Mouse (Mus musculus): Measurements from ENCODE around the gene Rasgrp1. TPM values are rescaled to one million over a fixed set of nuclear protein-coding genes. Genes with fewer than 3 reads are reported as not detected.

The Rasgrp1 gene
- polyA plus RNA-seq, 1 experiment from 2014 or later, result 6.9 TPM

DNA sequence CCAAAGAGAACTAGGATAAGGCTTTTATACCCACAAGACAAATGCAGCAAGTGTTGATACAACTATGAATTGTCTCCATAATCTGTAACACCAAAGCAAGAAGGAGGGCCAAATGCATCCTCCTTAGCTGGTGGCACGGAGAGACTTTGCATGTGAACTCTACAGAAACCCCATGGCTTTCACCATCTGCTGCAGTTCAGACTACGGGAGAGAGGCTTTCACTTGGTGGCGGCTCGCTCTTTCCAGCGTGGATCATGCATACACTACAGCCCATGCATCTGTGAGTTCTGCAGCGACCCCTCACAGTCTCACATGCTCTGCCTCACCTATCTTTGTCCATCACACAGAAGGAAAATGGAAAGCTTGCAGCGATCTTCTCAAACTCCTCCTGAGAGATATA is 54.5 kb downstream of the Rasgrp1 start:
- no peak overlapping the region for H3K9ac ChIP-seq
- ATAC-seq (ENCODE audit: low FRiP score), result no peak
- no peaks in the 10 kb centered on the region for H3K9me3 ChIP-seq
- no peaks in the 10 kb centered on the region for H3K36me3 ChIP-seq (replicated peaks)
- no peak overlapping the region for H3K27ac ChIP-seq
- H3K4me2 ChIP-seq, result no peak overlapping the region
- 88% methylated on average over 7 of the region's 7 CpGs for WGBS
- H3K27me3 ChIP-seq, result no peaks in the 10 kb centered on the region
- no peak overlapping the region for H3K4me3 ChIP-seq (replicated peaks)
- H3K4me1 ChIP-seq, result no peaks in the 10 kb centered on the region

DNA sequence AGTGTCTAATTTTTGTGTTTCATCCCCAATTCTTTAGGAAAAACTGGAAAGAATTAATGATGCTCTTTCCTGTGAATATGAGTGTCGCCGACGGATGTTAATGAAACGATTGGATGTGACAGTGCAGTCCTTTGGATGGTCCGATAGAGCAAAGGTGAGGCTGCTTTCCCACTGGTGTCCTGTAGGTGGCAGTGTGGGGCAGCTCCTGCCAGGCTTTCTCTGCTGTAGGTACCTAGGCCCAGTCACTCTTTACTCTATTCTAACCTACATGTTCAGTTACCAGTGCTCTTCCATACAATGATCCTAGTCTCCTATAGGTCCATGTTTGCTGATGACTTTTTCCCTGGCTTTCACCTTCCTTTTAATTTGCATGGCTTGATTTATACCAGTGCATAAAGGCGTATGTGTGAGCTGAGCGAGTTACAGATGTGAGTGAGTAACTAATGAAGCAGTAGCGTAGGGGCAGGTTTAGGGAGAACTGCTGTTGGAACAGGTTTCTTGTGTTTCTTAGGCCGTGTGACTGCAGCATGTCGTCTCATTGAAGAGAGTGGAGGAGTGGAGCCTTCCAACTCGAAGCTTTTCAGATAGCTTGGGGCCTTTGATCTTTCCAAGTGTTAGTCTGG is 78.9 kb downstream of the Rasgrp1 start:
- WGBS, result 74% methylated on average over 11 of the region's 11 CpGs
- no peaks in the 10 kb centered on the region for H3K9me3 ChIP-seq
- no peaks in the 10 kb centered on the region for H3K4me1 ChIP-seq
- no peak overlapping the region for H3K4me3 ChIP-seq (replicated peaks)
- no peaks in the 10 kb centered on the region for H3K27me3 ChIP-seq
- no peak overlapping the region for H3K9ac ChIP-seq
- ATAC-seq (ENCODE audit: low FRiP score), result peak; percentile 83
- no peak overlapping the region for H3K27ac ChIP-seq
- H3K4me2 ChIP-seq, result no peak overlapping the region
- H3K36me3 ChIP-seq (replicated peaks), result peaks cover 49% of the 10 kb centered on the region

DNA sequence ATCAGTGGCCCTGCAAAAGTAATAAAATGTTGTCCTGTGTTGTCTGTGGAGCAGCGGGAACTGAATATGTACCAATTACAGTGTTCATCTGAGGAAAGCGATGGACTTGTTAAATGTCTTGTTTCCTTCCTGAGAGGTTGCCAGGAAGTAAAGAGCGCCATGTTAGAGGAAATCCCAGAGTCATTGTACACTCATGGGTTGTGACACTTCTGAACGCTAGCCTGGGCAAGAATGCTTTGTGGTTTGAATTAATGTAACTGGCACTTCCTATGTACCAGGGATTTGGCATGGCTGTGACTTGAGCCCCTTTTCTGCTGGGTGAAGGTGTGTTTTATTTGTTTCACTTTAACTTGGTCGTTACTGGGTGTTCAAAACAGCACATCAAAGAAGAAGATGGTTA is 80.6 kb downstream of the Rasgrp1 start:
- H3K9me3 ChIP-seq, result no peaks in the 10 kb centered on the region
- 90% methylated on average over 5 of the region's 5 CpGs for WGBS
- H3K4me3 ChIP-seq (replicated peaks), result no peak overlapping the region
- H3K27me3 ChIP-seq, result no peaks in the 10 kb centered on the region
- H3K27ac ChIP-seq, result no peak overlapping the region
- H3K4me2 ChIP-seq, result no peak overlapping the region
- ATAC-seq (ENCODE audit: low FRiP score), result no peak
- no peak overlapping the region for H3K9ac ChIP-seq
- H3K4me1 ChIP-seq, result no peaks in the 10 kb centered on the region
- H3K36me3 ChIP-seq (replicated peaks), result peaks cover 41% of the 10 kb centered on the region

DNA sequence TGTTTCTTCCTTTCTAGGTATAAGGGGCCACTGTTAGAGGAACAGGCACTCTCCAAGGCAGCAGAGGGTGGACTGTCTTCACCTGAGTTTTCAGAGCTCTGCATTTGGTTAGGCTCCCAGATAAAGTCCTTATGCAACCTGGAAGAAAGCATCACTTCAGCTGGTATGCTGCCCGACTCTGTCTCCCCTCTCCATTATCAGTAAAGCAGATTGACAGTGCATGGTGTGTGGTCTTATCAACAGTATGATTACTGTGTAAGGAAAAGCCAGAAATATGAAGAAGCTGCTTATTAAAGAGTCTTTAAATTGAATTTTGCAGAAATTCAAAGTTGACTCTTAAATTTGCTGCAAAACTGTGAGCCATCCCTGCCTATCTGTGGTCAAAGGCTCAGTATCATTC is 85.2 kb downstream of the Rasgrp1 start:
- Histone ChIP-seq H3K27ac (no peak overlapping the region), H3K9ac (no peak overlapping the region), H3K4me3 (replicated peaks) (no peak overlapping the region), H3K27me3 (no peaks in the 10 kb centered on the region), H3K36me3 (replicated peaks) (peaks cover 25% of the 10 kb centered on the region), H3K4me2 (no peak overlapping the region), H3K4me1 (no peaks in the 10 kb centered on the region), H3K9me3 (no peaks in the 10 kb centered on the region)
- WGBS, result 89% methylated on average over 1 of the region's 1 CpGs
- ATAC-seq (ENCODE audit: low FRiP score), result no peak

DNA sequence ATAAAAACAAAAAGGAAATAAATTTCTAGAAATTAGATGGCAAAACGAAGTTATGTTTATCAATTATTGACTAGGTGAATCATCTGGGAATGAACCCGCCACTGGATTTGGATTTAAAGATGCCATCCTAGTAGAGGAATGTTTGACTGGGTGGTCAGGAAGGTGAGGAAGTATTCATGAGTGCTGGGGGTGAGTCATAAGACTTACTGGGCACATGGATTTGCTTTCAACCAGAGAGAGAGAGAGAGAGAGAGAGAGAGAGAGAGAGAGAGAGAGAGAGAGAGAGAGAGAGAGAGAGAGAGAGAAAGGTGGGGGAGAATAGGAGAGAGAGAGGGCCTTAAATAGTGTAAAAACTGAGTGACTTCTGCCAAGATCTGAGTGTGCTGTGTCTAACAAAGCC is 87.4 kb downstream of the Rasgrp1 start:
- Histone ChIP-seq H3K9ac (no peak overlapping the region), H3K27me3 (no peaks in the 10 kb centered on the region), H3K27ac (no peak overlapping the region), H3K4me1 (peaks cover 11% of the 10 kb centered on the region), H3K4me3 (replicated peaks) (no peak overlapping the region), H3K9me3 (no peaks in the 10 kb centered on the region), H3K4me2 (no peak overlapping the region), H3K36me3 (replicated peaks) (peaks cover 17% of the 10 kb centered on the region)
- ATAC-seq (ENCODE audit: low FRiP score), result no peak
- WGBS, result 85% methylated on average over 2 of the region's 2 CpGs

DNA sequence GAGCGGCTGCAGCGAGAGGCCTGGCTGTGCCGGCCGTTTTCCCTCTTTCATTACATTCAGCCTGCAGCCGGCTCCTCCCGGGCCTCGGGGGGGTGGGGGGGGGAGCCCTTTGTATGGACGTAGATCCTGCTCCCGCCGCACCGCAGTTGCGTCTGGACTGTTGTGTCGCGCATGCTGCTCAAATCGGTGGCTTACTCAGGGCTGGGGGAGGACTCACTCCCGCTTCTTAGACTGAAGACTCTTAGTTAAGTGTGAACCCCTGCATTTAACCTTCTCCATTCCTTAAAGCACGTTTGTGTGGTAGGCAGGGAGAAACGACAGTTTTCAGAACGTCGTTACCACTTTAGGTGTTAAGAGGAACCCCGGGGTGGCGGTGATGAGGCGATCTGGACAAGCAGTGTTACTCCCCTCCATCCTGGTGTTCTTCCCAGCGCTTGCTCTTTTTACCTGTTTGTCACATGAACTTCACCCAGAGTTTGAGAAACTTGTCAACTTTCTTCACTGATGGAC is 92.7 kb downstream of the Rasgrp1 start:
- Histone ChIP-seq H3K9ac (peak overlapping the region; percentile 90), H3K4me1 (peaks cover 13% of the 10 kb centered on the region), H3K4me2 (peak overlapping the region; percentile 81), H3K36me3 (replicated peaks) (0 out of 2 replicates have a peak, but pooled peaks cover 2% of the 10 kb centered on the region), H3K9me3 (no peaks in the 10 kb centered on the region), H3K27me3 (no peaks in the 10 kb centered on the region), H3K4me3 (replicated peaks) (peak overlapping the region; percentile 89), H3K27ac (peak overlapping the region; percentile 92)
- peak; percentile 74 for ATAC-seq (ENCODE audit: low FRiP score)
- WGBS, result under 1% methylated on average over 24 of the region's 24 CpGs

DNA sequence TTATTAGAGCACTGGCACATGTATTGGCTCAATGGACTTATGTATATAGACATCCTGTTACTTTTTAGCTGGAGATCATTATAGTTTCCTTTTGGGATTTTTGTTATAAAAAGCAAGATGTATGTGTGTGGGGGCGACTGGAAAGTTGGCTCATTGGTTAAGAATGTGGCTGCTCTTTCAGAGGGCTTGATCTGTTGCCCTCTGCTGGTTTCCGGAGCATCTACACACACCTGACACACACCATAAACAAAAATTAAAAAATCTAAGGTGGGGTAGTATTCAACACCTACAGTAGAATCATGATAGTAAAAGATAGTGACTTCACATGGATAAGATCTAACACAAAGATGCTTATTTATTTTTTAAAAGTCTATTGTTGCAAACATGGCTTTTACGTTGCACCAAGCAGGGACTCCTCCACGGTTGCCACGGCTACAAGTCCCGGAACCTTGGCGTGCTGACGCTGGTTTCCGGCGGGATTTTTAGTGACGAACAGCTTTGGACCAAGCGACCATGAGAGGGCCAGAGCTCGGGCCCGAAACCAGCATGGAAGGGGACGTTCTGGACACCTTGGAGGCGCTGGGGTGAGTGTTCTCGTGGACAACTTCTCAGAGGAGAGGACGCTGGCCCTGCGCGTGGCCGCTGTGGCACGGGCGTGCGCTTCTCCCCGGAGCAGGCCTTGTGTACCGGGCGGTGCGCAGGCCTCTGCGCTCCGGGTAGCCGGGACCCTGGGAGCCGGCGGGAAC is 93.4 kb downstream of the Rasgrp1 start, which contains the start of gene Fam98b:
Gene Fam98b, plus strand, starts transcription at position 485 of the 746 bp plus-strand sequence.
- H3K4me2 ChIP-seq, result peak within 1 kb of the TSS; percentile 81
- H3K27me3 ChIP-seq, result no peaks in the 10 kb centered on the region
- ATAC-seq (ENCODE audit: low FRiP score), result peak; percentile 95
- H3K4me1 ChIP-seq, result peaks cover 13% of the 10 kb centered on the region
- H3K36me3 ChIP-seq (replicated peaks), result 0 out of 2 replicates have a peak, but pooled peaks cover 2% of the 10 kb centered on the region
- WGBS, result under 1% methylated on average over 33 of the region's 33 CpGs
- H3K9ac ChIP-seq, result peak within 1 kb of the TSS; percentile 90
- H3K27ac ChIP-seq, result peak within 1 kb of the TSS; percentile 92
- no peaks in the 10 kb centered on the region for H3K9me3 ChIP-seq
- peak within 1 kb of the TSS; percentile 89 for H3K4me3 ChIP-seq (replicated peaks)

DNA sequence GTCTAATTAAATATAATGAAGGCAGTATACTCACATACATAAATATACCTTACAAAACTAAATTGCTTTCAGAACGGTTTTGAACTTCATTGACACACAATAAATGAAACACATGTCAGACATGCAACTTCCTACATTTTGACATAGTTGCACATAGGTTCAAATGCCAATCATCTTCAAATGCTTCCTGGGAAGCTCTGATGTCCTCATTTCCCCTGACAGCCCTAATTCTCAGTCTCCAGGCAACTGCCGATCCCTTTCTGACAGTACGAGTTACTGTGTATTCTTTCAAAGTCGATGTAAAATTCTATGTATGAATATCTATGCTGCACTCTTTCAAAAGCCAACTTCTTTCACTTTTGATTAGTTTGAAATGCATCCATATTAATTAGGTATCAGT is 100.8 kb downstream of the Rasgrp1 start:
- WGBS, result 77% methylated on average over 4 of the region's 4 CpGs
- Histone ChIP-seq H3K4me1 (no peaks in the 10 kb centered on the region), H3K9ac (no peak overlapping the region), H3K4me3 (replicated peaks) (no peak overlapping the region), H3K4me2 (no peak overlapping the region), H3K36me3 (replicated peaks) (no peaks in the 10 kb centered on the region), H3K9me3 (no peaks in the 10 kb centered on the region), H3K27me3 (peaks cover 2% of the 10 kb centered on the region; the same call in 1 of the 2 replicates), H3K27ac (no peak overlapping the region)
- ATAC-seq (ENCODE audit: low FRiP score), result no peak

DNA sequence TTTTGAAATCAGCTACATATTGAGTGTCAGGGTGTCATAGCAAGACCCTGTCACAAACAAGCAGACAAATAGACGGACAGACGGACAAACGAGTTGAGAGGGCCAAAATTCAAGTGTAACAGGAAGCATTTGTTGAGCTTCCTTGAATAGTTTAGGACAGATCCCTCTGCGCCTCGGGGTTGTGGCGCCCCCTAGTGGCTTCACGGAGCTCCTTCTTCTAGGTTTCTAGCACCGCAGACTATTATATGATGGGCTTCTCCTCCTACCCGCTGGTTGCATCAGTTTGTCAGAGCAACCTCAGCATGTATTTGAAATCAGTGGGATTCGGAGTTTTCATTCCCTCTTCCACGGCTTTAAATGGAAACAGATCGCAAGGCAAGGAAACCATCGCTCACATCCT is 111.5 kb downstream of the Rasgrp1 start:
- H3K4me3 ChIP-seq (replicated peaks), result no peak overlapping the region

DNA sequence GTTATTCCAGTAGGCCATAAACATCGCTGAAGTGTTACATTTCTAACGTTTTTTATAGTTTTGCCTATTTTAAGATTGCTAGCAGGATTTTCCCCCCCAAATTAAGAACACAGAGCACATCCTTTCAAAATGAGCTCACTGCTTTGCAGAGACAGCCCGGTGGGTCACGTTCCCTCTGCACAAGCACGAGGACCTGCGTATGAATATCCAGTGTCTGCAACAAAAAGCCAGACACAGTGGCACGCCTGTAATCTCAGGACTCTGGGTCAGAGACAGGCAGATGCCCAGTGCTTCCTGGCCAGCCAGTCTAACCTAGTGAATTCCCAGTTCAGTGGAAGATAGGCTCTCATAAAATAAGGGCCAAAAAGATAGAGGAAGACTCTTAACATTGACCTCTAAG is 112.5 kb downstream of the Rasgrp1 start:
- no peak overlapping the region for H3K27ac ChIP-seq
- H3K9ac ChIP-seq, result no peak overlapping the region
- H3K9me3 ChIP-seq, result no peaks in the 10 kb centered on the region
- H3K4me1 ChIP-seq, result peaks cover 10% of the 10 kb centered on the region
- H3K36me3 ChIP-seq (replicated peaks), result no peaks in the 10 kb centered on the region
- ATAC-seq (ENCODE audit: low FRiP score), result no peak
- H3K27me3 ChIP-seq, result no peaks in the 10 kb centered on the region
- H3K4me3 ChIP-seq (replicated peaks), result no peak overlapping the region
- WGBS, result 85% methylated on average over 7 of the region's 7 CpGs
- H3K4me2 ChIP-seq, result no peak overlapping the region

More for the DNA sequence above, 111.5 kb downstream of the Rasgrp1 start:
- Histone ChIP-seq H3K9ac (no peak overlapping the region), H3K36me3 (replicated peaks) (no peaks in the 10 kb centered on the region), H3K9me3 (no peaks in the 10 kb centered on the region), H3K4me2 (no peak overlapping the region), H3K4me1 (peaks cover 10% of the 10 kb centered on the region), H3K27ac (no peak overlapping the region), H3K27me3 (no peaks in the 10 kb centered on the region)
- WGBS, result 9% methylated on average over 13 of the region's 13 CpGs
- peak; percentile 68; the same call in 1 of the 2 replicates for ATAC-seq (ENCODE audit: low FRiP score)
